Comparison of ENCODE assay signal across 20 mouse cellular contexts in the genomic region with DNA sequence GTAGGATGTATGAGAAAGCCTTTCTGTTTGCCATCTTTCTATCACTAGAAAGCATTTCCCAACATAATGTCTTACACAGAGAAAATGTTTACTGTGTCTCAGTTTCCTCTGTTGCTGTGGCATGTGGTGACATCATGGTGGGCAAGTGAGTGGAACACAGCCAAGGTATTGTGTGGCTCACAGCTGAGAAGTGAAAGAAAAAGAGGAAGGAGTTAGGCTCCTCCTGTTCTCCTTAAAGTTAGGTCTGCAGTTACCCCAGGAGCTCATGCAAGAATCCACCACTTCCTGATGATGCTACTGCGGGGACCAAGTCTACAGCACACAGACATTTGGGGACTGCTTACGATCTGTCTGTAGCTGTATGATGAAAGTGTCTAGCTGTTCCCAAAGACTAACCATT. TPM values are rescaled to one million over a fixed set of nuclear protein-coding genes. Genes with fewer than 3 reads are reported as not detected.
DNase-seq lines count a peak whose midpoint lies in the region; TF ChIP-seq lines count a peak whose summit lies in the region.
"Had no signal": no experiment of that assay in that cellular context is flagged by ENCODE, and none has a peak within 500 bp of the region (broad histone marks: within the 10 kb centered on the region; RNA-seq: fewer than 3 reads in every experiment).

No protein-coding gene starts in this region.

- no peak overlapping the region for H3K27ac ChIP-seq in layer of hippocampus, adult 2 months
- H3K27ac ChIP-seq: embryonic facial prominence, embryonic 13.5 days; heart, embryonic 15.5 days; kidney, embryonic 15.5 days; liver, embryonic 14.5 days had no signal

- peak; percentile 25 for DNase-seq in layer of hippocampus, adult 9-10 months (ENCODE audit: low spot score)
- no peak for DNase-seq in layer of hippocampus, adult 2 months (ENCODE audit: low spot score in 2 of 2)
- DNase-seq in 416B (ENCODE audit: low read depth) (peak; percentile 64), MEL-GATA-1-ER (ENCODE audit: extremely low read depth, low read depth) (peak; percentile 50)
- DNase-seq in lung, postnatal 25 days (ENCODE audit: low spot score) = peak; percentile 1
- DNase-seq in adrenal gland, adult (ENCODE audit: inconsistent age in 2 of 2, low spot score in 1 of 2) = no peak
- DNase-seq in urinary bladder, adult 18-20 months (ENCODE audit: low spot score in 2 of 2) = no peak
- no peak for DNase-seq in natural killer cell, adult 2 months (ENCODE audit: low spot score in 2 of 2)
- DNase-seq: adrenal gland, postnatal 10 days; cerebellum, adult 11 months; cerebellum, postnatal 10 days; gastrocnemius, postnatal 25 days; heart, postnatal 4 days; midbrain, embryonic 14.5 days; right cerebral cortex, postnatal 14 days; thymus, adult 2 months had no signal

- TF ChIP-seq CTCF in layer of hippocampus, adult 2 months (conservative IDR thresholded peaks at IDR 0.05) = no peak

- H3K4me3 ChIP-seq in layer of hippocampus, adult 2 months = no peak overlapping the region
- H3K4me3 ChIP-seq: embryonic facial prominence, embryonic 13.5 days; heart, embryonic 15.5 days; kidney, embryonic 15.5 days had no signal

RNA-seq across cellular contexts. Expression of a gene that starts 39.4 kb away (rescaled TPM):
- 1 to 10 TPM; 8.4 to 8.6 TPM for total RNA-seq in layer of hippocampus, adult 2 months (2021)

Comparison
In these comparisons a context has a peak if more than half of its experiments do, and no peak if none do; other contexts are left out.
1. DNase-seq: peak in layer of hippocampus, adult 9-10 months (single experiment), 416B (single experiment), MEL-GATA-1-ER (single experiment) and lung, postnatal 25 days (single experiment); none in layer of hippocampus, adult 2 months (0 of 2), adrenal gland, adult (0 of 2), urinary bladder, adult 18-20 months (0 of 2) and natural killer cell, adult 2 months (0 of 2).